Mouse (Mus musculus) layer of hippocampus, adult 11-12 months (tissue): ENCODE results near the gene Nup93.

ENCODE experiments used
- DNase-seq: peaks from one replicate; pipeline ENCODE4 v3.0.0; 2022; ENCODE audit warnings: low spot score

Gene Nup93

DNA sequence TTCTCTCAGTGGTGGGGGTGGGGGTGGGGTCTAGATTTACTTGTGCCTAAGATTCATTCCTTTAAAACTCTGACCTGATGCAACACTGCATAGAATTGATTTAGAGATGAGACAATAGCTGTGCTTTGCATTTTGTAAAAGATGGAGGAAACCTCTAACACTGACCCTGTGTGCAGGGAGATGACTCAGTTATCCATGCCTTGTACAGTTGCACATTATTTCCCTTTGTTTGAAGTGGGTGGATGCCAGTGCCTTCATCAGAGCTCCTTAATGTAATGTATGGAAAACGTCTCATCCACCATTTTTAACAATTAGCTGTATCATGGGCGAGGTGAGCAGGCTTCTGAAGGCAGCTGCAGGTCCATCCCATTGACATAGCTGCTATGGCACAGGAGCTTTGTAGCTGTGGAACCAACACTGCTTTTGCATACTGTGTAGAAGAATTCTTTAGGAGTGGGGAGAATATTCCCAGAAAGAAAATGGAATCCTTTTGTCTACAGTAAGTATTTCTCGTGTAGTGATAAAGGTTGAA lies 54.1 kb downstream of the Nup93 start:
- DNase-seq = no peak

DNA sequence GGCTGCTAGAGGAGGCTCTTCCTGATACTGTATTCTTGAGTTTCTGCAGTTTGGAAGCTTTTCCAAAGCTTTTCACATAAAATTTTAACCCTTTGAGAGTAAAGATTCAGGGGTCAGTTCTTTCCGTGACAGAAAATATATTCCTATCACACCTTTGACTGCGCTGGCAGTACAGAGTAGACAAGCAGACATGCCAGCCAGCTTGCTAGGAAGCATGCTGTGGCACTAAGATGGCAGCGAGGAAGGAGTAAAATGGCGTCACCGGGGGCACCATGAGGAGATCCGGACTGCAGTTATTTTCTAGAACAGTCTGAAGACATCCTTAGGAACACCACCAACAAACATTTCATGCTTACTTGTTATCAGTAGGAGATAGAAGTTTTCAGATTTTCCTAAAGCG lies 55.9 kb downstream of the Nup93 start:
- no peak for DNase-seq

DNA sequence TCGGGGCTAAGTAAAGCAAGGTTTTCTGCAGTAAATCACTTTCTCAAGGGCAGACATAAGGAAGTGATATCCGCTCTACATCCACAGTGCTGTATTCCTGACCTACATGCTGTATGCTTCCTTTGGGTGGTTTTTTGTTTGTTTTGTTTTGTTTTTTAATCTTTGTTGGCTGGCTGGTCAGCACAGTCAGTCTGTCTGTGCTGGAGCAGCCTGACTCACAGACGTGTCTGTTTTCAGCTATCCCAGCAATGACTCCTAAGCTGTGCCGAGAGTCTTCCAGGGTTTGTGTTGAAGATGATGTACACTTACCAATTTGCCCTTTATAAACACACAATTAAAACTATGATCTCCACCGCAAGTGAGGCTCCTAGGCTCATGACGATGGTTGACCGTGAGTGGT lies 56.7 kb downstream of the Nup93 start:
- DNase-seq = no peak

DNA sequence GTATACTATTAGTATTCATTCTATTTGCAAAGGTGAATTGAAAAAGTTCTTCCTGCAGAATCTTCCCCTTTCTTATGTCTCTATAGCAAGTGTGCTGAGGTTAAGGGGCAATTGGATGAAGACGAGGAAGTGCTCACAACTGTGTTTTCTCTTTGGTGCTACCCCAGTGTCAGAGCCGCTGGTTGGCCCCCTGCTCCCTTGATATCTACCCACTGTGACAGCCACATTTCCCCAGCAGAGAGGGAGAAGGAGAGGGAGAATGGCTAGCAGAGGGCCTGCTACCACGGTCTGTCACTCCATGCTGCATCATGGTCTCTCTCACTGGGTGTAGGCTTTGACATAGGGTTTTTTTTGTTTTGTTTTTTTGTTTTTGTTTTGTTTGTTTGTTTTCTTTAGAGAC lies 58.2 kb downstream of the Nup93 start:
- no peak for DNase-seq

DNA sequence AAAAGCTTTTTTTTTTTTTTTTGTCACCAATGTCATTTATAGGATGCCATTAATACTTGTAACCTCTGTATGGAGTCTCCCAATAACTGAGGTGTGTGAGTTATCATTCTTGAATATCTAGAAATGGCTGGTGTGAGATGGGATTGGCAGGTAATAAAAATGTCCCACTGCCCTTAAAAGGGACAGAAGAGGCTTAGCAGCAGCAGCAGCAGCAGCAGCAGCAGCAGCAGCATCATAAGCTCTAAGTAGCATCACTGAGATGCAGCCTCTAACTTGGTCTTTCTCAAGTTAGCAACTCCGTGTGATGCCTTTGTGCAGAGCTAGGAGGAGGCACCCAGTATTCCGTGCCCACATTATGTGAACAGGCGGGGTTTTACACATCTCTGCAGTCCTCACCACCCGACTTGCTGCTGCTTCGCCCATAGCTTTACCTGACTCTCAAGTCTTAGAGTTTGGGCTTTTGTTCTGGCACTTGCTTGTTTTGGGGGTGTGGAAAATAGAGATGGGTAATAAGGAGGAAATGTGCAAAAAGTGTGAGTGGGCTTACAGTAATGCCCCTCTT lies 59.0 kb downstream of the Nup93 start:
- no peak for DNase-seq

DNA sequence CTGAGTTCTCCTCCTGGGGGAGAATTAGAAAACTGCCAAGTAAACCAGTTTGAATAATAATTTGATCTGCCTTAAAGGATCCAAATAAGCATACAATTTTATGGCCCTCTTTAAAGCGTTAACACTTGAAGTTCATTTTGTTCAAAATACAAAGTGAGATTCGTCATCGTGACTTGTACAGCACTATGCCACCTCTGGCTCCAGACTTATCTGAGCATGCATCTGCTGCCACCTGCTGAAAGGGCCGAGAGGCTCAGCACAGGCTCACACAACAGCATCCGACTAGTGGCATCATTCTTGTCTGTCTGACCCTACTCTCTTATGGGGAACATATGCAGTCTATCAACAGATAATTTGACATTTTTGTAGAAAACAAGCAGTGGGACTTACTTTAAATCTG lies 59.7 kb downstream of the Nup93 start:
- peak; percentile 35 for DNase-seq

DNA sequence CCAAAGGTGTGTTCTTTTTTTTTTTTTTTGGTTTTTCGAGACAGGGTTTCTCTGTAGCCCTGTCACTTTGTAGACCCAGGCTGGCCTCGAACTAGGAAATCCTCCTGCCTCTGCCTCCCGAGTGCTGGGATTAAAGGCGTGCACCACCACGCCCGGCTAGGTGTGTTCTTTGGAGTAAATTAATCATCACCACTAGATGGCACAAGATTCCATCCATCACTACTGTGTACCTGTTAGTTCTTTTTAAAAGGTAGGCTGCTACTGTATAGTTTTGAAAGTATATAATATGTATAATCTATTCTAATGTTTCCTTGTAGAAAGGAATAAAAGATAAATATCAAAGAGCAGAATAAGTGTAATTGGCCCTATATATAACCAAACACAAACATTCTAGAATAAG lies 63.9 kb downstream of the Nup93 start:
- DNase-seq = no peak

DNA sequence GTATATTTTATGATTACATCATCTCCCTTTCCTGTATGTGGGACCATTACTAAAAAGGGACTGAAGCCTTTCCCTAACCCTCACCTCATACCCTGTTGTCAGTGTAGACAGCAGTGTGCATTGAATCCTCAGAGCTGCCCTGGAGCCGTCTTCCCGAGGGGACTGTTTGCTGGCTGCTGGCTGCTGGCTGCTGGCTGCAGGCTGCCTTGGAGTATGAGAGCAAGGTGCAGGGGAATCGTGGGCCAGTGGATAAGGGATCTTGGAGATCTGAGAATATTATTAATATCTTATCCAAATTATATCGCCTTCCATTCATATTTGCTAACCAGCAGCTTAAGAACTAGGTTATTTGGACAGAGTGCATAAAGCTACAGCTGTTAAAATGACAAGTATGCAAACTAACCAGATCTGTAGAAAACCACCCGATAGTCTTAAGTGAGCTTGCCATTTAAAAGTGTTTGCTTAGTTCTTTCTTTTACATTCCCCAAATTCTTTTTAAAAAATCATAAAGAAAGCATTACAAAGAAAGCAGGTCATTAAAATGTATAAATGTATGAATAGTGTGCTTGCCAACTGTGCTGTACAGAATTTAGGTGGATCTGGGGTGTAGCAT lies 65.7 kb downstream of the Nup93 start:
- no peak for DNase-seq

DNA sequence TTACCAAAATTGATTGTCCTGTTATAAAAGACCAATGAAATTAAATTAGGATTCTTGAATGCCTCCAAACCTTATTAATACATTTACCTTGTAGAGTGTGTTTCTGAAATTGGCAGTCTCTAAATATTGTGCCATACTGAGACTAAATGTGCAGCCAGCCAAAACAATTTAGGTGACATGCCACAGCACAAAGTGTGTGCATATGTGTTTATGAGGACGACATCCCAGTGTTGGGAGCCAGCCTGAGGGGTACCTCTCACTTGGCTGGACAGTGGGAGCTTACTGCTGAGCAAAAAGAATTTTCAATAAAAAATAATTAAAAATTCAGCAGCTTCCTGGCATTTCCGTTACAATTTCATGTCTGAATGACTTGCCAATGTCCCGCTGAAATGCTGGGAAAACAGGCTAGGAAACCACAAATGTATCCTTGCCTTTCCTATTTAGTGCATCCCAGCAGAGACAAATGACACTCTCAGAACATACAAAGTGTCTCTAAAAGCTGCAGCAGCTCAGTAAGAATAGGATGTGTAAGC lies 68.2 kb downstream of the Nup93 start:
- DNase-seq = no peak

DNA sequence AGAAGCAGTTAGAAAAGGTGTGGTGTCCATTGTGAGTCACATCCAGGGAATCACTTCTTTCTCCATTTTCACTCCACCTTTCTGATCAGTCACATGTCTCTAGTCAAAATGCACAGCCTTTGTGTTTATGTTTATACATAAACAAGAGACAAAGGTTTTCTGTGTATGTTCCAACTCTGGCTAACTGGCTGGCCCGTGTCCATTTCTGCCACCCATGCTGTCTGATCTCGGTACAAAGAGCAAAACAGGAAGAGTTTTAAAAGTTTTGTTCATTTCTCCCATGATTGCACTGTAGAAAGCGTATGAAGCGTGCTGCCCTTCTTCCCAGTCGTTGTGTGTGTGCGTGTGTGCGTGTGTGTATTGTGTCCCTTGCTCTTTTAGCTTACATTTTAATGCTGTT lies 69.8 kb downstream of the Nup93 start:
- no peak for DNase-seq

DNA sequence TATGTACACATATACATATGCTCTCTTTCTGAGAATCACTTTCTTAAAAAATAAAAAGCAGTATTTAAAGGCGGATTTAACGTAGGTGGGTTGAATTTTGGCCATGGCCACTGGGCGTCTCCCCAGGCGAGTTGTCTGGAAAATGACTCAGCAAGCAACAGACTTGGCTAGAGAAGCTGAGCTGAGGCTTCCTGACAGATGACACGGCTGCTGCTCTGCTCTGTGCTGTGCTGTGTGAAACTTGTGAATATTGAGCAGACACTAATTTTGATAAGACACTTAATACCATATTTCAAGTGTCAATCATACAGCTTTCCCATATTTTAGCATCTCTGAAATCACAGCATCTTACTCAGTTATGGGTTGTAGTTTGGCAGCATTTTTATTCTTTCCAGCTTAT lies 76.2 kb downstream of the Nup93 start:
- DNase-seq = peak; percentile 32

DNA sequence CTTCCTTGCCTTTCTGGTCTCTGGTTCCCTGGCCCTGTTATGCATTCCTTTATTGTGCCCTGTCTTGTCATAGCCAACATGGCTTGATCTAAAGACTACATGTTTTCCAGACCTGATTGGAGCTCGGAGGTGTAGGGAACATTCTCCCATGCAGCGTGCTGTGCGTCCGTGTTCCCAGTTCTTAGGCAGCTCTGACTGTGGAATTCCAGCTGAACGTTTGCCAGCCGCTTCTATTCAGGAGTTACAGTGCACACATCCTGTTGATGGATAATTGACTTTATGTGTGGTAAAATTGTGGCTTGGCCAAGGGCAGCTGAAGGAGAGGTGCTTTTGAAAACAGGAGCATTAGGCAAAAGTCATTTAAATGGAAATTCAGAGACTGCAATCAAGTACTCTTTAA lies 77.7 kb downstream of the Nup93 start:
- no peak for DNase-seq

DNA sequence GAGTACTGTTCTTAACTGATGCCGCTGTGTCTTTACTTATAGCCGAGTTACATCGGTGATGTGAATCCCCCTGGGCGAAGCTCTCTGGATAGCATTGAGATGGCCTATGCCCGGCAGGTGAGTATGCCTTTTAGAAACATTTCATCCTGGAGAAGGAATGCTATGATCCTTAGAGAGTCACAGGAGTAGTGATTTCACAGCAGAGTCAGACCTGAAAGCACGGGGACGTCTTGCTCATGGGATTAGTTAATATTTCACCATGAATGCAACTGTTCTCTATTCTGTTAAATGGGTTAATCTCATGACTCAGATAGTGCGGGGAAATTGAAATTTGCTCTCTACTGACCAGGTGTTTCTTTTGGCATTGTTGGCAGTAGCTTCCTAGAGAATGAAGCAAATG lies 78.3 kb downstream of the Nup93 start:
- DNase-seq = no peak

DNA sequence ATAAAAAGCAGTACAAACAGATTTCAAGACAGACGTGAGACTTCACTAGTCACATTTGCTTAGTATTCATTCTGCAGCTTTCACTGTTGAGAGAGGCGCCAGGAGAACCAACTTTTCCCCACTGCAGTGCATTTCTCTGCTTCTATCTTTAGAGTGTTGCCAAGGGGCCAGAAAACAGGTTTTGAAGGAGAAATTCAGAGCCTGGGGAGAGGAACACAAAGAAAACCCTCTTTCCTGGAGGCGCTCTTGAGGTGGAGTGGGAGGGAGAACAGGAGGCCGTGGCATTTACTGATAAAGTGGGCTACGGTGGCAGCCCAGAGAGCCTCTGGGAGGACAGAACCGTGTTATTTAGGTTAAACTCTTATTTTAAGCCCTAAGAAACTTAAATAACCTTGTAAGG lies 81.3 kb downstream of the Nup93 start:
- DNase-seq = no peak

DNA sequence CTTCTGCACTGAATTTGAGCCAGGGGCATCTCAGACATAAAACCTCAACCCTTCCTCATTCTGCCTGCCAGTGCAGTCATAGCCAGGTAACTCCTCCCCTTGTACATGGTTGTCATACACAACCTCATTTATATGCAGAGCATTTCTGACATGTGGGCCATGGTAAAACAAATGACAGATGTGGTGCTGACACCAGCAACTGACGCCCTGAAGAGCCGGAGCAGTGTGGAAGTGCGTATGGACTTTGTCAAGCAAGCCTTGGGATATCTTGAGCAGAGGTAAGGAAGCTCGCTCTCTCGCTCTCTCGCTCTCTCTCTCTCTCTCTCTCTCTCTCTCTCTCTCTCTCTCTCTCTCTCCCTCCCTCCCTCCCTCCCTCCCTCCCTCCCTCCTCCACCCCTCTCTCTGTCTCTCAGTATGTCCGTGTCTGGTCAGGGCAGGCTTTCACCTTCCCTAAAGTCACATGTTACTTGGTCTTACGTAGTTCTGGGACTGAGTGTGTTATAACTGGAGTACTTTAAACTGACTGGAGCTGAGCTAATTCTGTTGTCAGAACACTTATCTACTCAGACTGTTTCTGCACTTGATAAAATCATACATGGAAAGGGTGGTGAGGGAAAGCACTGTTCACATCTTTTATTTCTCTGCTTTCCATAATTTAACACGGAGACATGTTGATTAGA lies 82.1 kb downstream of the Nup93 start:
- no peak for DNase-seq

DNA sequence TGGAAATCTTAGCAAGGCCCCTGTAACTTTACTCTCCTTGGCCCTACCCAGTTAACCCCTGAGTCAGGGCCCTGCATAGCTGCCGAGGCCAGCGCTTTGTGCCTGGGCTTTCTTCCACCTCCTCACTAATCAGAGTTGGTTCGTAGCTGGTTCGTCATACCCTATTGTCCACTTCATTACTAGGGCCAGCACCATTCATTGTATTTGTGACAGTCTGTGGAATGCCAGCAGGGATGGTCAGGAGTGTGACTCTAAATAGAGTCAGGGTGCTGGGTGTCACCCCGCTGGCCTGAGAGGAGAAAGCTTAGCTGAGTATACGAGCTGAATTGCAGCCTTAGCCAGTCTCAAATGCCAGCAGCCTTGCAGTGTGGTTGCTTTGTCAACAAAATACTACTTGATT lies 82.7 kb downstream of the Nup93 start:
- DNase-seq = no peak

DNA sequence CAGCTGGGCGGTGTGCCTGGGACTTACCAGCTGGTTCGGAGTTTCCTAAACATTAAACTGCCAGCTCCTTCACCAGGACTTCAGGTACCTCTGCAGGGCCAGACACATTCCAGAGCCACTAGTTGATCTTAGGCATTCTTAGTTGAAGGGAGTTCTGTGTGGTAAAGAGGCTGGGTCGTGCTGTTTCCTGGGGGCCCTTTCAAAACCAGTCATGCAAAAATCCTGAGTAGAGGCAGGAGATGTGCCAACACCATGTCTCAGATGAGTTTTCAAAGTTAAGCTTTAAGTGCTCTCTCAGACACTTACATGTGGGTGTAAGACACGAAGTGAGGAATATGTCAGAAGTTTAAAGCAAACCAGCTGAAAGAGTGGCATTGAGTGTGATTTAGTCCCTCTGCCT lies 86.4 kb downstream of the Nup93 start:
- no peak for DNase-seq

DNA sequence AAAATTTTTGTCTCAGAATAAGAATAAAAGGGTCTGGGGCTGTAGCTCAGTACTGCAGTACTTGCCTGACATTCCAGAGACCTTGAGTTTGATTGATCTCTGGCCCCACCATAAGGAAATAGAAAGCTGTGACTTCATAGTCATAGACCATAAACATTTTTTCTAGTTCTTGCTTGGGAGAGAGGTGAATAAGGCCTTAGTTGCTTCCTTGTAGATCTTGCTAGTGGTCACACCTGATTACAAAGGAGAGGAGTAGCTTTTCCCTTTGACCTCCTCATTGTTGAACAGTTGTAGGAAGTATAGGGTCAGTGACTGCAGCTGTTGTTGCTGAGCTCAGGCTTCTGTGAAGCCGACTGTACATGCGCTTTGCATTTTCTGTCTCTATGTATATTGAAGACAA lies 90.0 kb downstream of the Nup93 start:
- no peak for DNase-seq

DNA sequence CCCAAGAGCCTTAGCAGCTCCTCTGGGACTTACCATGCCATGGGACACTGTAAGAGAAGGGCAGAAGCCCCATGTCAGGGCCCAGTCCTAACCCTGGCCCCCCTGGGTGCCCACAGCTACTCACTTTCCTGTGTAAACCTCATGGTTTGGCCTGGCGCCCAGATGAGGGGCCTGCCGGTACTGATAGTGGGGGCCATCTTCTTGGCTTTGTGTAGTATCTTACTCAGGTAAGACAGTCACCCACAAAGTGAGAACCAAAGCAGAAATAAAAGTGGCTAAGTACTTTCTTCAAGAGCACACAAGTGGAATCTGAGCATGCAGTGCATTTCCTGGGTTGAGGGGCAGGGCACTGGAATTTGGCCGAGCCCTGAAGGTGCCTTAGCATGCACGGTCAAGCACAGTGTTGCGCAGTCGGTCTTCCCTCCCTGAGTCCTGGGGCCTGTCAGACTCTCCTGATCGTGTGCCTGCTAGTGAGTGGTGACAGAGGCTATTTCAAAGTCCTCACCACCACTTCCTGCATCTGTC lies 92.7 kb downstream of the Nup93 start:
- no peak for DNase-seq

DNA sequence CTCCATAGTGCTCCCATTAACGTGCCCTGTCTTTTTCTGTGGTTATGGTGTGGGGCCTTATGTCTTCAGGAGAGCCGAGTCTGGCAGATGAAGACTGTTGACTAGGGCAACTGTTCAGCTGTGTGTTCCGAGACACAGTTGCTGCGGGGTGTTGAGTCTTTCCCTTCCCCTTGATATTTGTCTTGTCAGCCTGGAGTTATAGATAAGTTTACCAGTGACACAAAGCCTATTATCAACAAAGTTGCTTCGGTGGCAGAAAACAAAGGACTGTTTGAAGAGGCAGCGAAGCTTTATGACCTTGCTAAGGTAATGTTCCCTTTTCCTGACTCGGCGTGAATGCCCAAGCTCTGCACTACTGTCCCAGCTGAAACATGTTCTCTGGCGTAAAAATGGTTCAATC lies 93.3 kb downstream of the Nup93 start:
- no peak for DNase-seq

DNA sequence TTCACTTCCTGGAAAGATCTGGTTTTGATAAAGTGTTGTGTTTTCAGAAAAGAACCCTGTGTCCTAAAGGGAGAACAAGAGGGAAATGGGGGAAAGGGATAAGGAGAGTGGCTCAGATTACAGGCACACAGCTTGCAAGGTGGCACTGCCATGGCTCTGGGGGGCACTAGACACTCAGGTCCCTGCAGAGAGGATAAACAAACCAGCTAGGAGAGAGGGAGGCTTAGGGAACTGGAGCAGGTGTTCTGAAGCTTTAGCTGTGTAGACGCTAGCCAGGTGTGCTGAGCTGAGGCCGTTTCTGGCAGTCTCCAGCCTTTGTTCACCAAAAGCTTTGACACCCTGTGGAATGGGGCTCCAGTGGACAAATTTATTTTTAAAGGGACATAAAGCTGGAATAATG lies 99.7 kb downstream of the Nup93 start:
- DNase-seq = no peak

DNA sequence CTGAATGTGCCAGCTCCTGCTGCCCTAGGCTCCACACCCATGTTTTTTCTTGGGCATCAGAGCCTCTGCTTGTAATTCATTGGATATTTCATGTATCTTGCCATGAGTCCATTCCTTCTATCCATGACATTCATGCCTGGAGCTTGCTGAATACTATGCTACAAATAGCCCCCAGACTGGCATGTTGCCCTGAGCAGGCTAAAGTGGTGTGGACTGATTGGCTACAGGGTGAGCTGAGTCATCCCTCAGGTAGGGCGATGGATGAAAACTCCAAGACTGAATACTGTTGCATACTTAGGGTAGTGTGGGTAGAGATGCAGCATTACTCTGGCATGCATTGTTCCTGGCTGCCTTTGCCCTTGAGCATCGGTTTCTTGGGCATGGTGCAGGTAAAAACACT lies 102.9 kb downstream of the Nup93 start:
- DNase-seq = no peak

DNA sequence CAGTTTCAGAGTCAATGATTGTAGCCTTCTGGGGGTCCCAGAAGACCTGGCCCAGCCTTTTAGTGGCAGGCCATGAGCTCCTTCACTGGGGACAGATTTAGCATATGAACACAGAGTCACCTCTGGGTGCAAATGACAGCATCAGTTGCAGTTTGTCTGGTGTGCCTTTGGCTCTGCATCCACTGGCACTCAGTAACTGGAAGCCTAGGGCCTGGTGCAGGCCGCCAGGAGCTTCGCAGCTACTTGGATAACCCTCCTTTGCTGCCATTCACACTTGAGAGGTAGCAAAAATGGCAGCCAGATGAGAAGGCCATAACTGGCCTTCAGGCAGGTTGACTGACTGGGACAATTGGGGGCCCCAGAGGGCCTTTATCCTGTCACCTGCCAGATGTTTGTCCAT lies 103.3 kb downstream of the Nup93 start:
- DNase-seq = no peak
